Mouse (Mus musculus) heart, postnatal 14 days (tissue): ENCODE data around the gene Xrcc2. TPM values are rescaled to one million over a fixed set of nuclear protein-coding genes. Genes with fewer than 3 reads are reported as not detected.
"Not testable (repeated sequence)": the region's sequence is repeated elsewhere in the genome, so short reads cannot be mapped to it uniquely, and the experiment has no call there.

Experiments used
- DNase-seq, 2 experiments: peaks; one replicate each; pipeline ENCODE4 v3.0.0; 2021 to 2022
- intact Hi-C: fragments of 180-260 bp; cut with DNase I; formaldehyde crosslinking; loops from one replicate; pipeline ENCODE4 v1.15.1; 2025
- long read RNA-seq, 2 experiments: library from polyadenylated mRNA; stranded (forward); transcript quantifications; one replicate each; pipeline ENCODE4 v2.0.0; 2021
- total RNA-seq, 2 experiments: library from RNA; stranded (reverse); gene quantifications; 2 replicates each; pipeline ENCODE4 v1.2.3; 2021

Gene Xrcc2
- total RNA-seq = 1 to 10 TPM; 5.8 to 6.4 TPM
- long read RNA-seq, experiment 1, transcript Xrcc2-201 (3 exons, 3,247 nt) = major isoform, 10 of 10 reads
- long read RNA-seq, experiment 1, partial matches to known transcripts = 0 of 10 reads
- long read RNA-seq, experiment 1, other reads (novel, unspliced or antisense) = 0 of 10 reads
- long read RNA-seq, experiment 2, transcript Xrcc2-201 (3 exons, 3,247 nt) = major isoform, 8 of 8 reads
- long read RNA-seq, experiment 2, partial matches to known transcripts = 0 of 8 reads
- long read RNA-seq, experiment 2, other reads (novel, unspliced or antisense) = 0 of 8 reads

DNA sequence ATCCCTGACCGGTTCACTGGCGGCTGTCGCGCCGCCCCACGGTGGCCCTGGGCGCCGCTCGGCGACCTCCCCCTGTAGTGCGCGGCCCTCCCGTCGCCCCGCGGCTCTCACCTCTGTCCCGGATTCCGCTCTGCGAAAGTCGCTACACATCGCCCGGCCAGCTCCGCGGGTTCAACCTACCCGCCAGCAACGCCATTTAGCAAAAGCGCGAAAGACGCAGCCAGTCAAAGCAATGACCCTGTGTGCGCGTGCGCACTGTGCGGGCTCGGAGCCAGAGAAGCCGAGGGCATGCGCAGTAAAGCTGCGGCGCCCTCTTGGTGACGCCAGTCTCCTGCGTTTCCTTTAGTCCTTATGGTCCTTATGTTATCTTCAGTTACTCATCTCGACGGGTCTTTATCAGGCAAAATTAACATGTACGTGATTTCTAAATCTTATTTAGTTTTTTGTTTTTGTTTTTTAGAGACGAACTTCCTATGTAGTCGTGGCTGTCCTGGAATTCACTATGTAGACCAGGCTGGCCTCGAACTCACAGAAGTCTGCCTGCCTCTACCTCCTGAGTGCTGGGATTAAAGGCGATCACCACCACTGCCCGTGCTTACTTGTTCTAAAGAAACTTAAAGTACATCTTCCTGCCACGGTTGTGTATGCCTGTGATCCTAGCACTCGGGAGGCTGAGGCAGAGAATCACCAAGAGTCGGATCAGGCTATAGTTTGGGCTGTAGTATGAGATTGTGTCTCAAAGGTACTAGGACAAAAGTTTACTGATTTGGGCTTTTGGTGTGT, at the start of gene Xrcc2:
Xrcc2 (minus strand) TSS at position 259 of the 783 bp plus-strand sequence.
- intact Hi-C loops = no loop called here
- DNase-seq = peak; percentile 97 to 98

DNA sequence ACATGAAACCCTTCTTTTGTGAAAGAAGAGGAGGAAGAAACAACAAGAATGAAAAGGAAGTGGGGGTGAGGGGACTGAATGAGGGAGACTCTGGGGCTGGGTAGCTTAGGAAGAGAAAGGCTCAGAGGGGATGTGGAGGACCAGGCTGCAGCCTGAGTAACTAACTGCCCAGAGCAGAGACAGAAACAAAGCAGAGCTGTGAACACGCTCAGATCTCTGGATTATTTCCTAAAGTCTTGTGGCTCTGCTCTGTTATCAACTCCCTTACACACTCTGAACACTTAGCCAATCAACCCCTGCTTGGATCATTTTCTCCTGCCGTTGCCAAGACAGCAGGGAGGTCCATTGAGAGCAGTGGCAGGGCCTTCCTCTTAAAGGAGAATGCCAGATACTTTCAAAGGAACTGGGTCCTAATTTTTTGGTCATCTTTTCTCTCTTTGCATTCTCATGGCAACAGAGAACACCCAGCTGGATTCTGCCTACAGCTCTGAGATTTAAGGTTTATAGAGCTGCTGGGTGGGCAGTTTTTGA, 48.7 kb upstream of the Xrcc2 start:
- intact Hi-C loops = no loop called here
- peak; percentile 34 to 38 for DNase-seq

DNA sequence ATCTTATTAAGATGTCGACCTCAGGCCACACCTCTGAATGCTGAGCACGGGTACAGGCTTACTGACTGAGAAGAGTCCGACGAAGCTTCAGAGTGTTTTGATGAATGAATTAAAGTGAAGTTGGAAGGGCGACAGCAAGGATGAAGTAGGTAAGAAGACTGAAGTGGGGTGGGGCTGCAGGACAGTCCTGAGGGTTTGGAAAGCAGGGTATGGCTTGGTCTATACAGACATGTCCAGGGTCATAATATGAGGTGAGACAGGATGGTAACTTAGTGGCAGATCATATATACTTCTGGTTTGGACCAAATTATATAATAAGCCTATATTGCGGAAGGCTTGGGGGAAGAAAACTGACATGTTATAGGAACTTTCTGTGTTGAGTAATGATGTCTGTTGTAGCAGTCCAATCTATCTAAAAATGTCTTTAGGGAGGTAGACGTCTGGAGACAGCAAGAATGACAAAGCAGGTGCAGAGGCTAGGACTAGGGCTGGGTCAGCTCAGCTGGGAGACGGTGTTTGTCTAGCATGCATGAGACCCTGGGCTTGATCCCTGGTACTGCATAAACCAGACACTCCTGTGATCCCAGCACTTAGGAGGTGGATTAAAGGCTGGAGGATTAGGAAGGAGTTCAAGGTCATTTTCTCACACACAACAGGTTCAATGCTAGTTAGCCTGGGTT, 48.1 kb upstream of the Xrcc2 start:
- intact Hi-C loops = no loop called here
- DNase-seq = no peak

- intact Hi-C loops = no loop called here
- DNase-seq = peak; percentile 37 to 41
Observed at GRCm38 (mm10) chr5:25752862-25753261, 47.2 kb upstream of the Xrcc2 start.

DNA sequence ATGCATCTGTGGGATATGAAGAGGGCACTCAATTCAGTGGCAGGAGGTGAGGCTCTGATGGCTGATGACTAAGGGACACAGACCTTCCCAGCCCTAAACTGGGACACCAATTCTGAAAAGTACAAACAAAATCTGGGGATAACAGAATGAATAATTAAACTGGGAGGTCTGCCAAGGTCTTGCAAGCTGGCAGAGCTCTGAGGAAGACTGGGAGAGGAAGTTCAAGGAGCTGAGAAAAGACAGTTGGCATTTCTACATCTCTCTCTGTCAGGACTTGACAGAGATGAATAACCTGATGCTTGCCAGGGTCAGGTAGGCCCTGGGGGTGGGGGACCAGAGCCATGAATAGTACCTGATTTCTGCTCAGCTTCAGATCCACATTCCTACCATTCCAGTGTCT, 45.9 kb upstream of the Xrcc2 start:
- DNase-seq = no peak
- intact Hi-C loops = no loop called here

DNA sequence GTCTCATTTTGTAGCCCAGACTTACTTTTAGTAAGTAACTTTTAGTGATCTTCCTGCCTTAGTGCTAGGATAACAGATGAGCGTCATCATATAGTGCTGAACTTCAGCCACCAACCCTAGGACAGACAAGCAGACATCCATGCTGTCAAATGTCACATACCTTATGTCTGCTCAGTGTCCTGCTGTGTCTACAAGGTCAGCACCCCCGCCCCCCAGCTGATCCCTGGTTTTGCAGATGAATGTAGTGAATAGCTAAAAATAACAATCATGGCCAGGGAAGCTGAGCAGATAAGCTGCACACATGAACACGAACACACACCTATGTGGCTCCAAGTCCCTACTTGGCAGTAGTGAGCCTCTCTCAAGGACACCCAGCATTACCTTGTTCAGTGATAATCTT, 43.0 kb upstream of the Xrcc2 start:
- no peak for DNase-seq
- intact Hi-C loops = no loop called here

GRCm38 (mm10) chr5:25747904-25748303, 42.3 kb upstream of the Xrcc2 start:
- intact Hi-C loops = no loop called here

DNA sequence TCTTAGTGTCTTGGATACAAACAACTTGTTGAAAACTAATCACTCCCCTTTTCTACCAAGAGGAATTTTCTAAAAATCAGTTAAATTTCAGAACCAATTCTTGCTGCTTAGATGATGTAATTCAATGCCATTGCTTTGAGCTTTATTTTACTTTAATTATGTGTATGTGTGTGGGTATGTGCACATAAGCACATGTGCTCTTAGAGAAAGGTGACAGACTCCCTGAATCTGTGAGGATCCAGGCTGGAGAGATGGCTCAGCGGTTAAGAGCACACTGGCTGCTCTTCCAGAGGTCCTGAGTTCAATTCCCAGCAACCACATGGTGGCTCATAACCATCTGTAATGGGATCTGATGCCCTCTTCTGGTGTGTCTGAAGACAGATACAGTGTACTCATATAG, 33.3 kb upstream of the Xrcc2 start:
- DNase-seq, intact Hi-C loops: not testable (repeated sequence)

More at GRCm38 (mm10) chr5:25747904-25748303, 42.3 kb upstream of the Xrcc2 start:
- DNase-seq = no peak

DNA sequence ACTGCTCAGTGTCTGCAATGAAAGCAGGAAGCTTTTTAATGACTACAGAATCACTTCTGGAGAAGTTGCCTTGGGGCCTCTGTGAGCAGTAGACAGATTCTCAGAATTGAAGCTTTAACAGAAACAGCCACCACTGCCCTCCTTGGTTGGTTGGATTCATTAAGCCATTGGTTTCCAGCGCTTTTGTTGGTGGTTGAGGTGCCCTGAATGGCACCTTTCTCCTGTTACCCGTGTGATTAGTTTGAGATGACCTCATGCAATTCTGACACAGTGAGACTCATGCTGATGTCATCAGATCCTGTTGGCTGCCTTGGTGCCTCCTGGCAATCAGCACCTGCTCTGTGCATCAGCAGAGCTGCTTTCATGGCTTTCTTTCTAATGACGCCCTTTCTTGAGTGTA, 32.8 kb upstream of the Xrcc2 start:
- DNase-seq = no peak
- intact Hi-C loops = no loop called here

DNA sequence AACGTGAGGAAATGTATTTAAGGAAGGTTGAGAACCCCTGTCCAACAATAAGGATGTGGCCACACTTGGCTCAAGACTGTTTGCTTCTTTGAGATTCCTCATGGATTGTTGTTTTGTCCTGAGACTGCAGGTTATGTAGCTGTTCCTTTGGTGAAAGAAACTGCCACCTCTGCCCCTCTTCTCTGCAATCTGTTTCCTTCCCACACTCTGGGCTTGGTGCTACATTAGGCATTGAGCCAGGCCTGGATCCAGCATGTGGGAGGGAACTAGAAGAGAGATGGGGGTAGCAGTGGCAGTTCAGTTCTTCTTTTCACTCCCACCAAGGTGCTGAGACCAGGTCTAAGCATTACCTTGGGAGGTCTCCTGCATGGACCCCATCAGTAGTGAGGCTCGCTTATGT, 30.2 kb upstream of the Xrcc2 start:
- DNase-seq = no peak
- intact Hi-C loops = no loop called here

DNA sequence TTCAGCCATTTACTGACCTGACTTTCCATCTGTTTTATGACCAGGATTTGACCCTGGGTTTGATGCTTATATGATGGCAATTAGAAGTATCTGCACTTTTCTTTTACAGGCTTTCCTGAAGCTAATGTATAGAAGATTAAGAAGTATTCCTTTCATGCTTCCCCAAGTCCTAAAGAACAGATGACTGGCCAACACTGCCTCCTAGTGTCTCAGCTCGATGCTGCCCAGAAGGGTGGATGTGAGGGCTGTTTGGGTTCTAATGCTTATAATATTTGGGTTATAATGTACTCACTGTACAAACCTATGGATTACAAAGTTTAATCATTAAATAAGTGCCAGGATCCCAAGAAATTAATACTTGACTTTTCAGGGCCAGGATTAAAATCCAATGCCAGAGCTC, 28.7 kb upstream of the Xrcc2 start:
- intact Hi-C loops = loop anchor here (5.0 kb wide), 2 partner anchors 297 to 312 kb away; no protein-coding TSS in a partner anchor
- peak; percentile 45 to 66 for DNase-seq

- no peak for DNase-seq
- intact Hi-C loops = no loop called here
Observed at GRCm38 (mm10) chr5:25724134-25724675, 18.6 kb upstream of the Xrcc2 start.

GRCm38 (mm10) chr5:25723016-25723415, 17.4 kb upstream of the Xrcc2 start:
- intact Hi-C loops = no loop called here
- peak in 1 of 2 experiments; percentile 12 for DNase-seq

DNA sequence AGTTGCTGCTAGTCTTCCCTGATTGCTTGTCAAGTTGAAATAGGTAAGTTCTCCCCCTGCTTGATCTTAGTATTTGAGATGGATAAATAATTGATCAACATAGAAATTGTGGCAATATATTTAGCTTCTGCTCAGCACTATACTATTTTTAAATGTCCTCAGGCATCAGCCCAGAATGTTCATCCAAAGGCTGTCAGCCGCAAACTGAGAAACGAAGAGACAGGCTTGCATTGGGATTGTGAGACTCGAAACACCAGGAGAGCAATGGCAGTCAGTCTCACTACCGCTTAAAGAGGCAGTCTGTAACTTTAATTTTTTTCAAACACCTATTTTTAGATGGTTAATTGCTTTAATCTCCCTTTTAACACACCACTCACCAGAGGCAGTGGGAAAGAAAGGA, 13.8 kb upstream of the Xrcc2 start:
- intact Hi-C loops = no loop called here
- DNase-seq = no peak

- intact Hi-C loops, DNase-seq: not testable (repeated sequence)
Observed at GRCm38 (mm10) chr5:25713001-25713706, 7.5 kb upstream of the Xrcc2 start.

GRCm38 (mm10) chr5:25704702-25705566, 691 bp downstream of the Xrcc2 start:
- DNase-seq = no peak
- intact Hi-C loops = no loop called here

DNA sequence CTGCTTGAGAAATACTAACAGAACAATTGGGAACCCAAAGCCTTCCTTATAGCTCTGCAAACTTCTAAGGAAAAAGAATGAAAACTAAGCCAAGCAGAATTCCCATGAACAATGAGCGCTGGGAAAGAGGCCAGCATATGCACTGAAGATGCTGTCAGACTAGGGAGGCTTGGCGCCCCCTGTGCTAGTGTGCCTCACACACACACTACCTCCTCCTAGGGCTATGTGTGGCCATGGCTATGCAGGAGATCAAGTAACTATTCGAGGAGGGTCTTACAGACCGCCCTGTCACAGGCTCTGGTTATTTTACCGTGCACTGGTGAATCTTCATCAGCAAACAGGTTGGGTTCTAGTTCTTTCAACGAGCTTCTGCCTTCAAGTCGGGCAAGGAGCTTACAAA, 7.7 kb downstream of the Xrcc2 start:
- intact Hi-C loops = no loop called here
- no peak for DNase-seq

GRCm38 (mm10) chr5:25696256-25696655, 9.4 kb downstream of the Xrcc2 start:
- intact Hi-C loops = no loop called here
- DNase-seq = no peak

DNA sequence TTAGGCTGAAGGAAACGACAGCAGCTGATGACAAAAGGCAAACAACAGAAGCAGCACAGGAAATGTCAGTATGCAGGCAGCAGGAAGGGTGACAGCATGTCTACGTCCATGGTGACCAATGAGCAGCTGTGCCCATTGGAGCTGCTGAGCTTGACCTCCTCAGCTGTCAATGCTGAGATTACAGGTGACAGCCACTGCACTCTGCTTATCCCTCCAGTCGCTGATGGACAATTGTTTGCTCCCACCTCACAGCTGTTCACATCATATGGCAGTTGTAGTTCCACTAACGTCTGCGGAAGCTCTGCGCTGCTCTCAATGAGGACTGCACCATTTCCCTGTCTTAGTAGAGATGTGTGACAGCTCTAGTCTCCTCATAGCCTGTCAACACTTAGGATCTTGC, 9.8 kb downstream of the Xrcc2 start:
- intact Hi-C loops = no loop called here

More for the DNA sequence above, 9.8 kb downstream of the Xrcc2 start:
- DNase-seq = no peak
